Mouse (Mus musculus) heart, embryonic 14.5 days (tissue): Measurements from ENCODE around the gene Cib1. TPM values are rescaled to one million over a fixed set of nuclear protein-coding genes. Genes with fewer than 3 reads are reported as not detected.

ENCODE experiments used
- ATAC-seq: fragments of 200-750 bp; cut with Nextera tagmentation; 2 replicates; pipeline ENCODE4 v1.8.0; 2017; ENCODE audit warnings: low read depth, moderate TSS enrichment; ENCODE audit not compliant: insufficient number of reproducible peaks, insufficient read depth, low FRiP score
- H3K27ac ChIP-seq, 2 experiments: fragments of 200-500 bp in 1 of 2; fragments of 300-500 bp in 1 of 2; sonication (generic) in 1 of 2; replicated peaks in 1 of 2; 2 replicates each; pipeline ENCODE4 v1.5.1; 2012 to 2014; ENCODE audit warnings: low read depth in 2 of 2, low read length in 2 of 2, control low read depth in 1 of 2, mild to moderate bottlenecking in 1 of 2, mixed read lengths in 1 of 2; ENCODE audit not compliant: control insufficient read depth in 1 of 2, insufficient read depth in 1 of 2
- H3K27me3 ChIP-seq: fragments of 300-500 bp; sonication (generic); 2 replicates; pipeline ENCODE4 v1.6.1; 2014; ENCODE audit warnings: mild to moderate bottlenecking, low read length, control low read depth; ENCODE audit not compliant: control insufficient read depth, insufficient read depth
- H3K36me3 ChIP-seq: fragments of 300-500 bp; sonication (generic); 2 replicates; pipeline ENCODE4 v1.6.1; 2014; ENCODE audit warnings: mild to moderate bottlenecking, control low read depth, low read length, mixed read lengths; ENCODE audit not compliant: control insufficient read depth, insufficient read depth
- H3K4me1 ChIP-seq, 2 experiments: fragments of 200-500 bp in 1 of 2; fragments of 300-500 bp in 1 of 2; sonication (generic) in 1 of 2; 2 replicates each; pipeline ENCODE4 v1.6.1; 2012 to 2014; ENCODE audit warnings: low read length in 2 of 2, control low read depth in 1 of 2, mixed read lengths in 1 of 2; ENCODE audit not compliant: control insufficient read depth in 2 of 2, insufficient read depth in 2 of 2
- H3K4me2 ChIP-seq: fragments of 300-500 bp; sonication (generic); 2 replicates; pipeline ENCODE4 v1.6.1; 2014; ENCODE audit warnings: mild to moderate bottlenecking, low read length
- H3K4me3 ChIP-seq, 2 experiments: fragments of 200-500 bp in 1 of 2; fragments of 300-500 bp in 1 of 2; sonication (generic) in 1 of 2; 2 replicates each; pipeline ENCODE4 v1.5.1; 2012 to 2014; ENCODE audit warnings: low read length in 2 of 2, mild to moderate bottlenecking in 2 of 2, control low read depth in 1 of 2, low read depth in 1 of 2, moderate library complexity in 1 of 2; ENCODE audit not compliant: control insufficient read depth in 1 of 2, insufficient read depth in 1 of 2
- H3K9ac ChIP-seq: fragments of 300-500 bp; sonication (generic); 2 replicates; pipeline ENCODE4 v1.6.1; 2014; ENCODE audit warnings: mild to moderate bottlenecking, low read length
- H3K9me3 ChIP-seq: fragments of 300-500 bp; sonication (generic); 2 replicates; pipeline ENCODE4 v1.6.1; 2016; ENCODE audit warnings: low read length, control low read depth; ENCODE audit not compliant: control insufficient read depth
- WGBS: fragments of 180-500 bp; shearing (Covaris S2); extraction: QIAGEN DNeasy Blood & Tissue Kit; methylation state at CpG from one replicate; pipeline ENCODE4 v1.1.7; 2014; 5-methylcytosine and 5-hydroxymethylcytosine counted together
- polyA plus RNA-seq: library from polyadenylated mRNA; unstranded; fragments of >200 nt; fragmentation: Nextera tagmentation; extraction: Ambion mirVana; gene quantifications from 2 replicates; pipeline ENCODE4 v1.2.1, GENCODE M21; 2014

Cib1 gene
- polyA plus RNA-seq, 1 experiment from 2014 or later, result 56.1 TPM

- no peak overlapping the region for H3K4me3 ChIP-seq
- no peak overlapping the region for H3K27ac ChIP-seq
- H3K4me2 ChIP-seq, result no peak overlapping the region
- H3K27me3 ChIP-seq, result no peaks in the 10 kb centered on the region
- no peaks in the 10 kb centered on the region for H3K36me3 ChIP-seq
- H3K9ac ChIP-seq, result 0 out of 2 replicates have a peak overlapping the region, but pooled peaks have one; percentile 17
- WGBS, result 66% methylated on average over 11 of the region's 11 CpGs
- no peaks in the 10 kb centered on the region for H3K9me3 ChIP-seq
- H3K4me1 ChIP-seq, result peaks cover 30 to 61% of the 10 kb centered on the region in 2 experiments
- no peak for ATAC-seq
These were observed 43.3 kb downstream of the Cib1 start for GRCm38 (mm10) chr7:80189147-80189933.

GRCm38 (mm10) chr7:80188579-80189125 is 44.0 kb downstream of the Cib1 start:
- Histone ChIP-seq H3K36me3 (no peaks in the 10 kb centered on the region), H3K9ac (0 out of 2 replicates have a peak overlapping the region, but pooled peaks have one; percentile 17), H3K9me3 (no peaks in the 10 kb centered on the region), H3K4me2 (no peak overlapping the region), H3K27ac (no peak overlapping the region), H3K4me1 (peaks cover 30 to 58% of the 10 kb centered on the region in 2 experiments), H3K4me3 (no peak overlapping the region), H3K27me3 (no peaks in the 10 kb centered on the region)
- ATAC-seq, result no peak
- 89% methylated on average over 2 of the region's 2 CpGs for WGBS

DNA sequence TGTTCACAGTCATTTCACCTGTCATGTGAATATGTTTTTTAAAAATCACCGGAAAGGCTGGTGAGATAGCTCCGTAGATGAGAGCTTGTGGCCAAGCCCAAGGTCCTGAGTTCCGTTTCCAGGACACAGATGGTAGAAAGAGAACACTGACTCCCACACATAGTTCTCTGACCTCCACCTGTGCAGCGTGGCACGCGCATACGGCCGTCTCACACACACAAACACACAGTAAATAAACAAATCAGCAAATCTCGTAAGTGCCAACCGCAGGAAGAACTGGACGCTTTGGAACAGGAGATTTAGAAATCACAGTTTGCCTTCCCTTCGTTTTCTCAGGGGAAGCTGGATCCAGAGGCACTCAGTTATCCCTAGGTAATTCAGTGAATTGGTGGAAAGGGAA is 45.1 kb downstream of the Cib1 start:
- ATAC-seq, result no peak
- peak overlapping the region; percentile 59 to 61 for H3K4me3 ChIP-seq

GRCm38 (mm10) chr7:80186531-80187296 is 45.9 kb downstream of the Cib1 start, which contains the start of gene Sema4b:
Gene Sema4b, plus strand, starts transcription at chr7:80186841.
- WGBS, result under 1% methylated on average over 44 of the region's 51 CpGs
- Histone ChIP-seq H3K27ac (peak within 1 kb of the TSS; percentile 99), H3K9me3 (no peaks in the 10 kb centered on the region)

More for the DNA sequence above, 45.1 kb downstream of the Cib1 start:
- H3K9me3 ChIP-seq, result no peaks in the 10 kb centered on the region
- peak overlapping the region; percentile 62 to 99 for H3K27ac ChIP-seq
- H3K36me3 ChIP-seq, result no peaks in the 10 kb centered on the region
- peak overlapping the region; percentile 79 for H3K4me2 ChIP-seq
- 70% methylated on average over 12 of the region's 12 CpGs for WGBS
- no peaks in the 10 kb centered on the region for H3K27me3 ChIP-seq
- H3K4me1 ChIP-seq, result peaks cover 28 to 52% of the 10 kb centered on the region in 2 experiments
- H3K9ac ChIP-seq, result peak overlapping the region; percentile 79

DNA sequence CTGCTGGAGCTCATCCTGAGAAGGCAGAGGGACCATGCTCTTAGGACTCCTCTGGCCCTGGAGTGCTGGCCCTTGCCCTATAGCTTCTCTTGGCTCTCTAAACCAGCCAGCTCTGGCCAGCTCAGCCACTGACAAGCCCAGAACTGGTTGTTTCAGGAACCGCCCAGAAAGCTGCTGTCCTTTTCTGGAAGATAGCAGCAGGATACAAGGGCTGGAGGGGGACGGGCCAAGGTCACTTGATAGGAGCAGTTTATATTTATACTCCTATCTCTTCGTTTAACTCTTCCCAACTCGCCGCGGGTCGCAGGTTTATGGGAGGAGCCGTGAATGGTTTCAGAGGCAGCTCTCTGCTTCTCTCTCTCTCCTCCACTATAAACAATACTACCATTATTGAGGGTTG is 46.6 kb downstream of the Cib1 start:
- H3K4me2 ChIP-seq, result peak overlapping the region; percentile 79
- H3K27me3 ChIP-seq, result no peaks in the 10 kb centered on the region
- H3K36me3 ChIP-seq, result no peaks in the 10 kb centered on the region
- WGBS, result under 1% methylated on average over 8 of the region's 8 CpGs
- peaks cover 21 to 46% of the 10 kb centered on the region in 2 experiments for H3K4me1 ChIP-seq
- H3K9ac ChIP-seq, result peak overlapping the region; percentile 79
- no peaks in the 10 kb centered on the region for H3K9me3 ChIP-seq
- peak overlapping the region; percentile 99 for H3K27ac ChIP-seq
- peak overlapping the region; percentile 59 to 61 for H3K4me3 ChIP-seq
- peak; percentile 70 for ATAC-seq

More at GRCm38 (mm10) chr7:80186531-80187296, 45.9 kb downstream of the Cib1 start, which contains the start of gene Sema4b:
- peak; percentile 84 for ATAC-seq
- H3K27me3 ChIP-seq, result no peaks in the 10 kb centered on the region
- peak within 1 kb of the TSS; percentile 79 for H3K4me2 ChIP-seq
- H3K4me3 ChIP-seq, result peak within 1 kb of the TSS; percentile 59 to 61
- peak within 1 kb of the TSS; percentile 79 for H3K9ac ChIP-seq
- H3K4me1 ChIP-seq, result peaks cover 24 to 46% of the 10 kb centered on the region in 2 experiments
- H3K36me3 ChIP-seq, result no peaks in the 10 kb centered on the region

DNA sequence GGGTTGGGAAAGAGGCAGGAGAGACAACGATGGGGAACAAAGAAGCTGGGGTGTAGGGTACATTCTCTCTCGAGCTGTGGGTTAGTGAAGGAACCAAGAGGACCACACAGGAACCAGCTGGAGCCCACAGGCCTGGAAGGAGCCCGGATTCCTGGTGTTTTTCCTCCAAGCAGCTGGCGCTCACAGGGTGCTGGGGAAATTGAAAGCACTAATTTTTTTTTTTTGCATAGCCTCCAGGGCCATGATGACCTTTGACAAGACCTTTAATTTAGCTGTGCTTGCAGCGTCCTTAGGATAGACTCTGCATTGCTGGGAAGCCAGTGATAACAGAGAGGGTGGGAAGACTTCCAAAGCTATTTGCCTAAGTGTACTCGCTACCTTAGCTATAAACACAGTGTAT is 47.6 kb downstream of the Cib1 start:
- 60% methylated on average over 6 of the region's 6 CpGs for WGBS
- H3K27ac ChIP-seq, result peak overlapping the region; percentile 99
- H3K4me3 ChIP-seq, result no peak overlapping the region
- no peaks in the 10 kb centered on the region for H3K9me3 ChIP-seq
- no peak overlapping the region for H3K4me2 ChIP-seq
- no peaks in the 10 kb centered on the region for H3K36me3 ChIP-seq
- no peak overlapping the region for H3K9ac ChIP-seq
- ATAC-seq, result no peak
- no peaks in the 10 kb centered on the region for H3K27me3 ChIP-seq
- H3K4me1 ChIP-seq, result peaks cover 24 to 48% of the 10 kb centered on the region in 2 experiments

GRCm38 (mm10) chr7:80184551-80184950 is 48.1 kb downstream of the Cib1 start:
- Histone ChIP-seq H3K36me3 (no peaks in the 10 kb centered on the region), H3K4me1 (peaks cover 24 to 48% of the 10 kb centered on the region in 2 experiments), H3K9ac (no peak overlapping the region), H3K27me3 (no peaks in the 10 kb centered on the region), H3K27ac (peak overlapping the region; percentile 99; a peak in 1 of 4 replicates), H3K4me3 (no peak overlapping the region), H3K9me3 (no peaks in the 10 kb centered on the region), H3K4me2 (no peak overlapping the region)
- ATAC-seq, result no peak
- 79% methylated on average over 4 of the region's 4 CpGs for WGBS
